Mouse (Mus musculus) spleen, postnatal 10 days (tissue): Measurements from ENCODE around the gene Tnfrsf13c.
"Not testable (repeated sequence)": the region's sequence is repeated elsewhere in the genome, so short reads cannot be mapped to it uniquely, and the experiment has no call there.

ENCODE experiments used
- DNase-seq, 2 experiments: peaks; one replicate each; pipeline ENCODE4 v3.0.0; 2021 to 2022; ENCODE audit warnings: low spot score in 2 of 2

Tnfrsf13c gene

DNA sequence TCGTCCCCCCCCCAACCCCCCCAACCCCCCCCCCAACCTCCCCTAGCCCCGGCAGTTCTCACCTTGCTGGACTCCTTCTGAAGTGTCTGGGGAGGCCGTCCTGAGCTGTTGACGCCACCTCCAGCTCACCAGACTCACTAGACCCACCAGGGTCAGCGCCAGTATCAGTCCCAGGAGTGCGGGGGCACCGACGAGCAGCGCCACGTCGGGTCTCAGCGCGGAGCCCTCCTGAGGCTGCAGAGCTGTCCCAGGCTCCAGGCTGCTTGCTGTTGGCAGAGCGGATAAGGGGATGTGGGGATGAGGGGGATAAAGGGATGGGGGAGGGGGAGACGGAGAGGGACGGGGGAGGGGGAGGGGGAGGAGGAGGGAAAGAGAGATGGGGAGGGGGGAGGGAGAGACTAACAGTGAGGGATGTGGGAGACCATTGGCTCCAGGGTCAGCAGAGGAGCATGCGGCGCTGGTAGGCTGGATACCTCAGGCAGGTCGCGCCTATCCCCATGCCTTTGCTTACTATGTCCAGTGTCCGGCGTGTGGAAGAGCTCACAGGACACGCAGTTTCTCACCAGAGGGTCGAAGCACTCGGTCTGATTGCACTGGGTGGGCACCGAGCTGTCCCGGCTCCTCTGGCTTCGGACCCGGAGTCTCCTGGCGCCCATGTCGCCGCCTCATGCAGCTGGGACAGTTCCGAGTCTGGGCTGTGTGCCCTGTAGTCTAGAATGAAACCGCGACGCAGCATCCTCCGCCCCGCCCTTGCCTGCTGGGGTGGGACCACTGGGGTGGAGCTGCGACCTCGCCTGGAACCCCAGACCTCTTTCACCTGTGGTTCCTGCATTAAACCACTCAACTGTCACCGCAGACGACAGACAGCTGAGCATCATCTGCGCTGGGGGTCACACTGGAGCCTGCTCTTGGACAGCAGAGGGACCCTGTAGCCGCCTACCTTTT is at the start of gene Tnfrsf13c:
Gene Tnfrsf13c, minus strand, starts transcription at position 713 of the 945 bp plus-strand sequence.
- DNase-seq, result peak; percentile 60 to 85

DNA sequence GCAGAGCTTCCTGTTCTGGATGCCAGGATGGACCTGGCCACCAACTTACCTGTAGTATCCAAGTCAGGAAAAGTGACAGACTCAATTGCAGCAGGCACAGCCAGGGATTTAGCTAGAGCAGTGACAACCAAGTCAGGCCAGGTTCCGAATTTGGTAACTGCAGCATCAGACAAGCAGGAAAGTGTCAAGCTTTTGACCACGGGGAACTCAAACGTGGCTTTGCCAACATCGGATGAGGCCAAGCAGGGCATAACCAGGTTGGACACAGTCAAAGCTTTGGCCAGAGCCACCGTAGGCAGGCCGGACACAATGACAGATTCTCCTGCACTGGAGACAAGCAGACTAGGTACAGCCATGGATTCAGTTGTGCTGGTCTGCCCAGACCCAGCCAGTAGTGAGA is 48.1 kb upstream of the Tnfrsf13c start:
- DNase-seq, result no peak

DNA sequence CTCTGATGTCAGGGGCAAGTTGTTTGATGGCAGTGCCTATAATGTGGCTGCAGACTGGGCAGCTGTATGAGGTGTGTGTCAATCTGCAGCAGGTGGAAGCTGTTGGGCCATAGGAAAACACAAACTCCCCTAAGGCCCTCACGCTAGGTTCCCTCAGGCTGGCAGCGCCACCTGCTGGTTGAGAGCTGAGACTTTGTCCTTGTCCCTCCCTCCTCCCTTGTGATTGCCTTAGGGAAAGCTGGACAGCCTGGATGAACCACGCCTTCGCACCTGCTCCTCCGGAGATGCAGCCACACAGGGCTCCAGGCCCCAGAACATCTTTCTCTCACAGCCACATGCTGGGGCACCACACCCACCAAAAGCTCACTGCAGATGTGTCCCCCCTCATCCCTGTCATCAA is 47.0 kb upstream of the Tnfrsf13c start:
- DNase-seq, result peak; percentile 55 to 83

- DNase-seq, result no peak
These were observed 44.6 kb upstream of the Tnfrsf13c start for GRCm38 (mm10) chr15:82268783-82269182.

- DNase-seq, result no peak
These were observed 44.0 kb upstream of the Tnfrsf13c start for GRCm38 (mm10) chr15:82268185-82268584.

GRCm38 (mm10) chr15:82266356-82266755 is 42.2 kb upstream of the Tnfrsf13c start:
- DNase-seq, result peak; percentile 68 to 79

DNA sequence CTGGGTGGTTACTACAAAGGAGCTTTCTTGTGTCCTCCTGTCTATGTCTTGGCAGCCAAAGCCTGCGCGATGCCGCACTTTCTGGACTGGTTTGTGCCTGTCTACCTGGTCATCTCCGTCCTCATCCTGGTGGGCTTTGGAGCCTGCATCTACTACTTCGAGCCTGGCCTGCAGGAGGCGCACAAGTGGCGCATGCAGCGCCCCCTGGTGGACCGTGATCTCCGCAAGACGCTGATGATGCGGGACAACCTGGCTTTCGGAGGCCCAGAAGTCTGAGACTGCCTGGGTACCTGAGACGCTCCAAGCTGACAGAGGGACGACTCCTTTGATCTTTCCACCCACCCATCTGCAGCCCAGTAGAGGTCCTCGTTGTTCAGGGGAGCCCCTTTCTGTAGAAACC is 35.3 kb upstream of the Tnfrsf13c start:
- DNase-seq, result peak; percentile 73 to 88

- DNase-seq, result no peak
These were observed 31.8 kb upstream of the Tnfrsf13c start for GRCm38 (mm10) chr15:82255944-82256383.

GRCm38 (mm10) chr15:82255248-82255647 is 31.1 kb upstream of the Tnfrsf13c start:
- no peak for DNase-seq

GRCm38 (mm10) chr15:82252097-82252496 is 27.9 kb upstream of the Tnfrsf13c start, which contains the start of gene 1500009C09Rik:
TSS of gene 1500009C09Rik (plus strand) at chr15:82252397.
- DNase-seq, result no peak

- DNase-seq, result no peak
These were observed 27.4 kb upstream of the Tnfrsf13c start for GRCm38 (mm10) chr15:82251579-82251978.

- no peak for DNase-seq
These were observed 23.1 kb upstream of the Tnfrsf13c start for GRCm38 (mm10) chr15:82247131-82247776.

GRCm38 (mm10) chr15:82244805-82245161 is 20.6 kb upstream of the Tnfrsf13c start:
- not testable (repeated sequence) for DNase-seq

DNA sequence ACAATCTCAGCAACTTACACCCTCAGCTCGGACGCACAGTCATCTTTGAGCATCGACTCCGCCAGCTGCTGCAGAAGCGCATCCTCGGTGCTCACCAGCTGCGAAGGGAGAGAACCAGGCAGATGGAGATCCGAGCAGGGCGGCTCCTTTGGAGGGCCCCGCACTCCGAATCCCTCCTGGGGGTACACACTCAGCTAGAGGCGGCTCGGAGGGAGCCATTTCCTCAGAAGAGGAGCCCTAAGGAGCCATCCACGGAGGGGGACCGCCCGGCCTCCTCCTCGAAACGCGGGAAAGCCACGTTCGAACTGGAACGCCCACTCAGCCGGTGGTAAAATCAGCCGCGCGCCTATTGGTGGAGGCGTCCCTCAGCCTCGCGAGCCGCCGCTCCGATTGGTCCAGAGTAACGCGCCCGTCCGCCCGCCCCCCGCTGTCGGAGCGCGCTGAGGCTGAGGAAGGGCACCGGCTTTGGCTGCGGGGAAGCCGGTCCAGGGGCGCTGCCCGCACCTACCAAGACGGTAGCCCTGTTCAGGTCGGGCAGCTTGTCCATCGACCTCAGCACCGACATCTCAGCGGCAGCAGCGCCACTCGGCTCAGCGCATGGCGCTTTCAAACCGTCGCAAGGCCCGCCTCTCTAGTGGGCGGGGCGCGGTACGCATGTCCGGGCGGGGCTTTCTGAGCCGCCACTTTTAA is 20.1 kb upstream of the Tnfrsf13c start, which contains the start of gene Cenpm:
Gene Cenpm, minus strand, starts transcription at position 634 of the 690 bp plus-strand sequence.
- DNase-seq, result peak; percentile 95 to 96

DNA sequence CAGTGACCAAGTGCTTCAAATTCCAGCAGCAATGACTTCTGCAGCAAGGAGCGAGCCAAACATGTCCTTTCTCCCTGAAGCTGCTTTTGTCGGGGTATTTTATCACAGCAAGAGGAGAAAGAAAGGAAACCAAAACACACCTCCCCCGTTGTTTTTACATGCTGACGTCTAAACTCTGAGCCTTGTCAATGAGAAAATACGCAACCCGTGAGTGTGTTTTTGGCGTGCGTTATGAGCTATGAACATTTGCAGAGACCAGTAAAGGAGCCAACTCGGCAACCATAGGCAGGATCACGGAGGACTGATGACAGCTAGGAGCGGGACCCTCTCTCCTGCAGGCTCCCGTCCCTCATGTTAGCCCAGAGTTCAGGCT is 19.6 kb upstream of the Tnfrsf13c start:
- no peak for DNase-seq

DNA sequence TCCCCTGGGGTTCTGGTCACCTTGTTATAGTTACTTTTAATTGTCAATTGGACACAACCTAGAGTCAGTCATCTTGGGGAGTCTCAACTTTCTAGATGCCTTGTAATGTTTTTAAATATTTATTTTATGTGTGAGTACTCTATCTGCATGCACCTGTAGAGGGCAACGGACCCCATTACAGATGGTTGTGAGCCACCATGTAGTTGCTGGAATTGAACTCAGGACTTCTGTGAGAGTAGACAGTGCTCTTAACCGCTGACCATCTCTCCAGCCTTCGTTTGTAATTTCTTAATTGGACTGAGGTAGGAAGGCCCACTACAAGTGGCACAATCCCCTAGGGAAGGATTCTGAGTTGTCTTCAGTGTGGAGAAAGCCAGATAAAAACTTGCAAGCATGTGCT is 19.1 kb upstream of the Tnfrsf13c start:
- DNase-seq, result no peak

DNA sequence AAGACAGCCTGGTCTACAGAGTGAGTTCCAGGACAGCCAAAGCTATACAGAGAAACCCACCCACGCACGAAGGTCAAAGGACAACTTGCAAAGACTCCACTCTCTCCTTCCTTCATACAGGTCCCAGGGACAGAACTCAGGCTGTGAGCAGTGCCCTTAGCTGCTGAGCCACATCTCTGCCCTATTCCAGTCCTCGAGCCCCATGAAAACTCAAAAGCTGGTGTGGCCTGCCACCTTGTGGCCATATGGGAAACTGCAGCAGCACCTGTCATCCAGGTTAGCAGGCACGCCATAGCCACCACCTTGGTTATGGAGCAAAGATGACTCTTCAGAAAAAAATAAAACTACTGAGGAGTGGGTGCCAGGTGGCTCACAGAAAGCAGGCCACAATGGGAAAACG is 12.4 kb upstream of the Tnfrsf13c start:
- DNase-seq, result peak; percentile 89

- peak in 1 of 2 experiments; percentile 37 for DNase-seq
These were observed 11.5 kb upstream of the Tnfrsf13c start for GRCm38 (mm10) chr15:82235661-82236060.

GRCm38 (mm10) chr15:82232651-82233050 is 8.5 kb upstream of the Tnfrsf13c start:
- peak in 1 of 2 experiments; percentile 39 for DNase-seq

GRCm38 (mm10) chr15:82231591-82232378 is 7.6 kb upstream of the Tnfrsf13c start:
- peak in 1 of 2 experiments; percentile 31 for DNase-seq

GRCm38 (mm10) chr15:82231100-82231499 is 6.9 kb upstream of the Tnfrsf13c start:
- no peak for DNase-seq
